Mouse (Mus musculus) midbrain, embryonic 13.5 days (tissue): ENCODE measurements at regions not wholly inside any gene's neighbourhood (a gene's known extent, or its start where the extent isn't known, plus 50 kb on each side); places are given as distances from the start of the nearest gene placed in this dataset.

Experiments
- ATAC-seq: fragments of 200-750 bp; cut with Nextera tagmentation; 2 replicates; pipeline ENCODE4 v1.8.0; 2017; ENCODE audit warnings: mild to moderate bottlenecking, moderate TSS enrichment, moderate library complexity
- H3K27ac ChIP-seq: fragments of 300-500 bp; sonication (generic); 2 replicates; pipeline ENCODE4 v1.5.1; 2015; ENCODE audit warnings: inconsistent platforms, mild to moderate bottlenecking, moderate library complexity
- H3K27me3 ChIP-seq: fragments of 300-500 bp; sonication (generic); 2 replicates; pipeline ENCODE4 v1.6.1; 2015; ENCODE audit warnings: mild to moderate bottlenecking, inconsistent platforms
- H3K36me3 ChIP-seq: fragments of 300-500 bp; sonication (generic); 2 replicates; pipeline ENCODE4 v1.6.1; 2015; ENCODE audit warnings: mild to moderate bottlenecking, inconsistent platforms
- H3K4me1 ChIP-seq: fragments of 300-500 bp; sonication (generic); replicated peaks from 2 replicates; pipeline ENCODE4 v1.6.1; 2015; ENCODE audit warnings: inconsistent platforms
- H3K4me2 ChIP-seq: fragments of 300-500 bp; sonication (generic); replicated peaks from 2 replicates; pipeline ENCODE4 v1.6.1; 2015; ENCODE audit warnings: moderate library complexity, mild to moderate bottlenecking, inconsistent platforms
- H3K4me3 ChIP-seq: fragments of 300-500 bp; sonication (generic); replicated peaks from 2 replicates; pipeline ENCODE4 v1.5.1; 2015; ENCODE audit warnings: mild to moderate bottlenecking, inconsistent platforms
- H3K9ac ChIP-seq: fragments of 300-500 bp; sonication (generic); replicated peaks from 2 replicates; pipeline ENCODE4 v1.6.1; 2015; ENCODE audit warnings: mild to moderate bottlenecking, inconsistent platforms
- H3K9me3 ChIP-seq: fragments of 300-500 bp; sonication (generic); 2 replicates; pipeline ENCODE4 v1.6.1; 2016; ENCODE audit warnings: mild to moderate bottlenecking, inconsistent platforms
- WGBS: fragments of 180-500 bp; shearing (Covaris S2); methylation state at CpG from one replicate; pipeline ENCODE4 v1.1.7; 2015; 5-methylcytosine and 5-hydroxymethylcytosine counted together

GRCm38 (mm10) chr14:15061966-15062860 is 259.0 kb downstream of the Nek10 start:
- Histone ChIP-seq H3K4me2 (no peak overlapping the region), H3K4me1 (peaks cover 7% of the 10 kb centered on the region; the same call in 1 of the 2 replicates), H3K9me3 (no peaks in the 10 kb centered on the region), H3K27ac (no peak overlapping the region), H3K4me3 (no peak overlapping the region), H3K27me3 (no peaks in the 10 kb centered on the region), H3K9ac (no peak overlapping the region), H3K36me3 (no peaks in the 10 kb centered on the region)
- 64% methylated on average over 5 of the region's 5 CpGs for WGBS
- peak; percentile 34; the same call in 1 of the 2 replicates for ATAC-seq

GRCm38 (mm10) chr14:15062861-15063418 is 259.7 kb downstream of the Nek10 start:
- H3K27me3 ChIP-seq = no peaks in the 10 kb centered on the region
- H3K4me2 ChIP-seq = no peak overlapping the region
- 60% methylated on average over 4 of the region's 4 CpGs for WGBS
- H3K4me3 ChIP-seq = no peak overlapping the region
- H3K9me3 ChIP-seq = no peaks in the 10 kb centered on the region
- peaks cover 7% of the 10 kb centered on the region; the same call in 1 of the 2 replicates for H3K4me1 ChIP-seq
- no peak overlapping the region for H3K9ac ChIP-seq
- H3K27ac ChIP-seq = no peak overlapping the region
- ATAC-seq = peak; percentile 50; the same call in 1 of the 2 replicates
- H3K36me3 ChIP-seq = no peaks in the 10 kb centered on the region

- H3K4me3 ChIP-seq = no peak overlapping the region
- H3K9me3 ChIP-seq = no peaks in the 10 kb centered on the region
- no peak overlapping the region for H3K4me2 ChIP-seq
- H3K36me3 ChIP-seq = no peaks in the 10 kb centered on the region
- peaks cover 7% of the 10 kb centered on the region; the same call in 1 of the 2 replicates for H3K4me1 ChIP-seq
- no peak overlapping the region for H3K27ac ChIP-seq
- no peak overlapping the region for H3K9ac ChIP-seq
- WGBS = 79% methylated on average over 5 of the region's 5 CpGs
- H3K27me3 ChIP-seq = no peaks in the 10 kb centered on the region
- ATAC-seq = no peak
Measured at GRCm38 (mm10) chr14:15064991-15065525, 261.8 kb downstream of the Nek10 start.

- Histone ChIP-seq H3K9ac (no peak overlapping the region), H3K4me2 (no peak overlapping the region), H3K27ac (no peak overlapping the region), H3K27me3 (no peaks in the 10 kb centered on the region), H3K4me3 (no peak overlapping the region), H3K9me3 (no peaks in the 10 kb centered on the region), H3K36me3 (no peaks in the 10 kb centered on the region), H3K4me1 (no peaks in the 10 kb centered on the region)
- WGBS = 41% methylated on average over 3 of the region's 3 CpGs
- ATAC-seq = no peak
Measured at GRCm38 (mm10) chr14:15075877-15076276, 272.7 kb downstream of the Nek10 start.

- Histone ChIP-seq H3K27me3 (no peaks in the 10 kb centered on the region), H3K36me3 (no peaks in the 10 kb centered on the region), H3K27ac (no peak overlapping the region), H3K4me1 (no peaks in the 10 kb centered on the region), H3K9me3 (no peaks in the 10 kb centered on the region), H3K9ac (no peak overlapping the region), H3K4me2 (no peak overlapping the region), H3K4me3 (no peak overlapping the region)
- WGBS = 52% methylated on average over 2 of the region's 2 CpGs
- no peak for ATAC-seq
Measured at GRCm38 (mm10) chr14:15082889-15083288, 279.7 kb downstream of the Nek10 start.

- Histone ChIP-seq H3K27me3 (no peaks in the 10 kb centered on the region), H3K36me3 (no peaks in the 10 kb centered on the region), H3K9me3 (no peaks in the 10 kb centered on the region), H3K9ac (no peak overlapping the region), H3K4me3 (no peak overlapping the region), H3K4me1 (no peaks in the 10 kb centered on the region), H3K27ac (no peak overlapping the region), H3K4me2 (no peak overlapping the region)
- ATAC-seq = no peak
- 77% methylated on average over 1 of the region's 1 CpGs for WGBS
Measured at GRCm38 (mm10) chr14:15083812-15084211, 280.6 kb downstream of the Nek10 start.

- H3K4me2 ChIP-seq = no peak overlapping the region
- WGBS = 66% methylated on average over 5 of the region's 5 CpGs
- no peak overlapping the region for H3K4me3 ChIP-seq
- no peak for ATAC-seq
- H3K27me3 ChIP-seq = no peaks in the 10 kb centered on the region
- H3K27ac ChIP-seq = no peak overlapping the region
- no peak overlapping the region for H3K9ac ChIP-seq
- H3K36me3 ChIP-seq = no peaks in the 10 kb centered on the region
- H3K4me1 ChIP-seq = no peaks in the 10 kb centered on the region
- H3K9me3 ChIP-seq = no peaks in the 10 kb centered on the region
Measured at GRCm38 (mm10) chr14:15087061-15087460, 283.8 kb downstream of the Nek10 start.

GRCm38 (mm10) chr14:15096865-15097264 is 293.6 kb downstream of the Nek10 start:
- no peaks in the 10 kb centered on the region for H3K27me3 ChIP-seq
- WGBS = 65% methylated on average over 1 of the region's 1 CpGs
- no peak overlapping the region for H3K4me3 ChIP-seq
- no peaks in the 10 kb centered on the region for H3K36me3 ChIP-seq
- no peak overlapping the region for H3K4me2 ChIP-seq
- no peak overlapping the region for H3K9ac ChIP-seq
- no peak for ATAC-seq
- no peak overlapping the region for H3K27ac ChIP-seq
- H3K4me1 ChIP-seq = no peaks in the 10 kb centered on the region
- no peaks in the 10 kb centered on the region; the same call in 1 of the 2 replicates for H3K9me3 ChIP-seq

- no peaks in the 10 kb centered on the region for H3K27me3 ChIP-seq
- H3K4me2 ChIP-seq = no peak overlapping the region
- H3K27ac ChIP-seq = no peak overlapping the region
- H3K4me3 ChIP-seq = no peak overlapping the region
- ATAC-seq = no peak
- no peaks in the 10 kb centered on the region; the same call in 1 of the 2 replicates for H3K9me3 ChIP-seq
- no peaks in the 10 kb centered on the region for H3K36me3 ChIP-seq
- no peaks in the 10 kb centered on the region for H3K4me1 ChIP-seq
- no peak overlapping the region for H3K9ac ChIP-seq
Measured at GRCm38 (mm10) chr14:15099909-15100308, 296.7 kb downstream of the Nek10 start.

- Histone ChIP-seq H3K4me1 (no peaks in the 10 kb centered on the region), H3K9ac (no peak overlapping the region), H3K36me3 (no peaks in the 10 kb centered on the region), H3K27ac (no peak overlapping the region), H3K4me3 (no peak overlapping the region), H3K4me2 (no peak overlapping the region), H3K27me3 (no peaks in the 10 kb centered on the region), H3K9me3 (no peaks in the 10 kb centered on the region)
- WGBS = 79% methylated on average over 2 of the region's 2 CpGs
- ATAC-seq = no peak
Measured at GRCm38 (mm10) chr14:15107795-15108321, 304.6 kb downstream of the Nek10 start.

GRCm38 (mm10) chr14:15119745-15120144 is 316.5 kb downstream of the Nek10 start:
- 70% methylated on average over 2 of the region's 2 CpGs for WGBS
- no peak overlapping the region for H3K27ac ChIP-seq
- no peak overlapping the region for H3K4me3 ChIP-seq
- H3K27me3 ChIP-seq = no peaks in the 10 kb centered on the region
- H3K36me3 ChIP-seq = no peaks in the 10 kb centered on the region
- H3K4me2 ChIP-seq = no peak overlapping the region
- no peak overlapping the region for H3K9ac ChIP-seq
- no peak for ATAC-seq
- no peaks in the 10 kb centered on the region for H3K9me3 ChIP-seq
- no peaks in the 10 kb centered on the region for H3K4me1 ChIP-seq

GRCm38 (mm10) chr14:15128157-15128556 is 310.6 kb downstream of the Lrrc3b start:
- H3K36me3 ChIP-seq = no peaks in the 10 kb centered on the region
- no peaks in the 10 kb centered on the region for H3K27me3 ChIP-seq
- no peak overlapping the region for H3K9ac ChIP-seq
- no peak for ATAC-seq
- no peaks in the 10 kb centered on the region for H3K9me3 ChIP-seq
- WGBS = 80% methylated on average over 3 of the region's 3 CpGs
- H3K4me2 ChIP-seq = no peak overlapping the region
- H3K27ac ChIP-seq = no peak overlapping the region
- no peak overlapping the region for H3K4me3 ChIP-seq
- H3K4me1 ChIP-seq = no peaks in the 10 kb centered on the region
